Mouse (Mus musculus): Measurements from ENCODE around the gene Sspo. TPM values are rescaled to one million over a fixed set of nuclear protein-coding genes. Genes with fewer than 3 reads are reported as not detected.
A peak's percentile ranks its signal among the peaks of the same experiment; 100 is the strongest.

The Sspo gene
- 3.5 and 5.1 TPM in 2 replicates for total RNA-seq (2021)
- long read RNA-seq, partial matches to known transcripts: 6 of 10 reads
- long read RNA-seq, other reads (novel, unspliced or antisense): 4 of 10 reads

- DNase-seq: no peak
Measured at GRCm38 (mm10) chr6:48447929-48448328, at the start of gene Sspo. TSS of gene Sspo (plus strand) at chr6:48448229.

DNA sequence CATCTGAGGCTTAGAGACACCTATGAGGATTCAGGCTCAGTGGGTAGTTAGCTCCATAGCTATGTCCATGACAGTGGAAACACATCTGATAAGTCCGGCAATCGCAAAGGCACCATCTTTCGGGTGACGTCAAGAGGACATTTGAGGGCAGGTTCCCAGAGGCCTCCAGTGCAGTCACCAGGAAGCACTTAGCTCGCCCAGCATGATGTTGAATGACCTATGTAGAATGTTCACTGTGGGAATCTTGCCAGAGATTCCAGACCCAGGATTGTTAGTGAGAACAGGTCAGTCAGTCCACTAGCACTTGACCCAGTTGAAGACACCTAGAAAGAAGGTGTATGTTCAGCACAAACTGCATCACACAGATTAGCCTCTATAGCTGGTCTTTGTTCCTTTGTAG is 48.1 kb upstream of the Sspo start:
- DNase-seq: no peak

DNA sequence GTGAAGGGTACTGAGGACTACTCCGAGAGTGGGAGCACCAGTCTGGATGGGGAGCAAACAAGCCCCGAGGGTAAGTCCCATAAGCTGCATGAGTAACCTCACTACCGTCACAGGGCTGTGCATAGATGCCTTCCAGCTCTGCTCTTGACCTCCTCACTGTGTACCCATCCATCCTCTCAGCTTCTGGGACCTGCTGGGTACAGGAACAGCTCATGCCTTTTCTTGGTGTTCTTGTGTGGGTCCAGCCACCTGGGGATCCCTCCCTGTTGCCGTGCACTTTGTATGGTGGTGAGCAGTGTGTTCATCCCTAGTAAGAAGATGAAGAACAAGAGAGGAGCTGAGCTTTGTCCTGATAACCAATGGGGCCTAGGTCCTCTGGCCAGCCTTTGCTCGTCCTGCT is 44.0 kb upstream of the Sspo start:
- DNase-seq: no peak

DNA sequence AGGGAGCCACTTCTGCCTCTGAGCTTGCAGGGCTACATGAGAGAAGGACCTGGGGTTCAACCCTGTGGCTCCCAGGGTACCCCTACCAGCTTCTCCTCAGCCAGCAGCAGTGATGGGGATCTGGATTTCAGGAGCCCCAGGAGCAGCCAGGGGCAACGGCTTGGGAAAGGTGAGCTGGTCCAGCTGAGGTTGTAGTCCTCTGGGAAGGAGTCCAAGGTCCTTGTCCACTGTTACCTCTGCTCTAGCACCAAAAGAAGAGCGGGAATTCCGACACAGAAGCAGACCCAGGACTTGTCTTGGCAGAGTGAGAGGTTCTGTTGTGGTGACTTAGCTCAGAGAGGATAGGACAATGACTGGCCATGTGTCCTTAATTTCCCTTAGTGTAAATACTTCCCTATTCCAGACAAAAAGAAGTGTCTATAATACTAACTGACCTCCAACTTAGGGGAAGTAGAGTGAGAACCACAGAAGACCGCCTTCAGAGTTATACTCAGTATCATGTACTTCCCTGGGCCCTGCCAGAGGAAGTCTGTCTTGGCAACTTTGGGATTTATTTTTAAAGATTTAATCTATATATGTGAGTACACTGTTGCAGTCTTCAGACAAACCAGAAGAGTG is 38.2 kb upstream of the Sspo start:
- DNase-seq: no peak

DNA sequence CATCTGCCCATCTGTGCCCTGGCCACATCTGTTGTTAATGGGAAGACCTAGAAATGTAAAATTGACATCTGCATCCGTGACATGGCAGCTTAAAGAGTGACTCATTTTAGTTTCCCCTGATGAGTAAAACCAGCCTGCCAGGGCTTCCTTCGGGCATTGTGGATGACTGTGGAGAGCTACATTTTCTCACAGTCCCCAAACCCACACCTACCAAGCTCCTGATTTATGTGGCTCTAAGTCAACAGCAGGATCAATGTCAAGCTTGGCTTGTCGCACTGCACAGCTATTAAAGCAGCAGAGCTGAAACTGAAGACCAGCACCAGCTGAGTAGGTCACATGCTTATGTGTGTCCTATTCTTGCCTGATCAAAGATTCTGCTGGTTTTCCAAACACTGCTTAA is 37.5 kb upstream of the Sspo start:
- no peak for DNase-seq

GRCm38 (mm10) chr6:48411193-48412092 is 36.6 kb upstream of the Sspo start:
- no peak for DNase-seq

GRCm38 (mm10) chr6:48412147-48412546 is 35.9 kb upstream of the Sspo start:
- no peak for DNase-seq

- no peak for DNase-seq
Measured at GRCm38 (mm10) chr6:48412662-48413061, 35.4 kb upstream of the Sspo start.

- no peak for DNase-seq
Measured at GRCm38 (mm10) chr6:48413081-48413480, 34.9 kb upstream of the Sspo start.

DNA sequence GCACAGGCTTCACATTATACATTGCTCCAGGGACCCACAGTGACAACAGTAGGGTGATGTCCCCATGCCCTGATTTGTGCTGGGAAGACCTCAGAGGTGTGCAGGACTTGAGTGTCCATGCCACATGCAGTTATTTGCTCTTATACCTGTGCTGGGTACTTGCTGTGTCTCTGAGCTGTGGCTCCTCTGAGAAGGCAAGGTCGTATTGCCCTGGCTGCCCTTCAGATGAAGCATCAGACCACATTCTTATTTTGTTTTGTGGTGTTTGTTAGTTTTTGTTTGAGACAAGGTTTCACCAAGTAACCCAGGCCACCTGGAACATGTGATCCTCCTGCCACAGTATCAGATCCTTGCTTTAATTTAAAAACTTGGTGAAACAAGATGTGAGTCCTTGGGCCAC is 33.1 kb upstream of the Sspo start:
- no peak for DNase-seq

DNA sequence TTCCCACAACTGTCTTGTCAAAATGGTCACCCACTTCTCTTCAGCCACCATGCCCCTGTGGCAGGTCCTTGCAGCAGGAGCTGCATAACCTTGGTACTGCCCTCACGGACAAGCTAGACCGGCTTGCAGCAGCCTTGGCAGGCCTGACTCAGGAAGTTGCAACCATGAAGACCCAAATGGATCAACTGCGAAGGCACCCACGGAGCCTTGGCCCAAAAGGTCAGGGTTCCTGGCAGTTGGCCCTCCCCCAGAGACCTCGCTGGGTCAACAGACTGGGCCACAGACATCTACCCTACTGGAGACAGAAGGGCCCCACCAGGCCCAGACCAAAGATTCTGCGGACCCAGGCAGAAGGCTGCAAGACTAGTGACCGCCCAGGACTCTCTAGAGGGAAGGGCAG is 32.4 kb upstream of the Sspo start:
- peak; percentile 79 for DNase-seq

- DNase-seq: no peak
Measured at GRCm38 (mm10) chr6:48416486-48416885, 31.5 kb upstream of the Sspo start.

DNA sequence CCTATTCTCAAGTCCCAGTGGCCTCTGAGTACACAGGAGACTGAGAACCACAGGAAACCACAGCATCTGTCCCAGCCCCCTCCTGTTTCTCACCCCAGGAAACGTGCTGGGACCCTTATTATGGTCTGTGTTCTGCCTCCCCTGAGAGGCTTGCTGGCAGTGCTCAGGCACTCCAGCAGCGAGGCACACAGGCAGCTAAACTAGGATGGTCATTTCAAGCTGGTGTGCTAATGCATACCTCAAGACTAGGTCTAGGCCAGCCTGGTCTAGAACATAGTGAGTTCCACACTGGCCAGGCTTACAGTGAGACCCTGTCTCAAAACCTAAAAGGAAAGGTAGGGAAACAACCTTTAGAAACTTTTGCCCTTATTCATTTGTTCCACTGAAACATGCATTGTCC is 27.4 kb upstream of the Sspo start:
- DNase-seq: no peak

- no peak for DNase-seq
Measured at GRCm38 (mm10) chr6:48423336-48423735, 24.7 kb upstream of the Sspo start.

GRCm38 (mm10) chr6:48424074-48424473 is 24.0 kb upstream of the Sspo start:
- no peak for DNase-seq

DNA sequence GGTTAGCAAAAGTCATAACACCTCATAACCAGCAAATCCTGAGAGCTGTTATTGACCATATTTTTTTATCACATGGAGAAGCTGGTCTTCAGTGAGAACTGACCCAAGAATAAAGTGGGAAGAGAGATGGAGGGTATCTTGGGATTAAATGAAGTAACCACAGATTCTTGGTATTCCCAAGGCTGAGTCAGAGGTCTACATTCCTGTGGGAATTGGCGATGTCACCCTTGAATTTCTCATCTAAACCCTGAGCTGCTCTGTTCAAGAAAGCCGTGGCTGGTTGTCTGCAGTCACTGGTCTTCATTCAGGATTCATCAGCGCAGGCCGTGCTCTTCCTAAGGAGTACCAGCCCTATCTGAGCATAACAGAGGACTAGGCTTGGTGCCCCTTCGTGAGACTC is 21.1 kb upstream of the Sspo start:
- DNase-seq: no peak

DNA sequence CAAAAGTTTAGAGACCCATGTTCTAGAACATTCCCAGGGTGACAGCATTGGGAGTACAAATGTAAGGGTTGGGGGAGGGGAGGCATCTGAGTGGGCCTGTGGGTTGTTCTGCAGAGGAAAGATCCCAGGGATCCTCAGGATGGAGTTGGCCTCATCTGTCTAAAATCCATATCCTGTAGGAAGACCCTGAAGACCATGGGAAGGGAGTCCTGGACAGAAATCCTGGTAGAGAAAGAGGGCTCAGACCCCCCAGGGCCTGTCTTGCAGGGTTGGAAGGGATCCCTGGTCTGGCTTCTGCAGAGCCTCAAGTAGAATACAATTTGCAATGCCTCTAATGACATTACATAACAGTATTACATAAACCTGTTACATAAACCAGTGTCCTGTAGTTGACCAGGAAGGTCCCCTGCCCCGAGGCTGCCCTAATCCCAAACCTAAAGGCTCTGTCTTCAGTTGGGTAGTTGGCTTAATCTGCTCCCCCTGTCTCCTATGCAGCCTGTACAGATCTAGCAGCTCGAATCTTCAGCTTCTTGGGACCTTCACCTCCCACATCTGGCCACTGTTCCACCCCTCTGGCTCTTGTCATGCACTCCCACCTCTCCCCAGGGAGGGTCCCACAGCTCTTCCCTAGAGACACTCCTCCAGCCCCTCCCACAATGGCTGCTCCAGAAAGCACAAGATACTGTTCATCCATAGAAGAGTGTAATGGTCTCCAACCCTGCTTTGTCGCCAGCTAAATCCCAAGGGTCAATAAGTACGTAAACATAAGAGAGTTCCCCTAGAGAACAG is 19.1 kb upstream of the Sspo start:
- DNase-seq: no peak

- no peak for DNase-seq
Measured at GRCm38 (mm10) chr6:48430748-48431147, 17.3 kb upstream of the Sspo start.

- no peak for DNase-seq
Measured at GRCm38 (mm10) chr6:48432893-48433816, 14.9 kb upstream of the Sspo start.

DNA sequence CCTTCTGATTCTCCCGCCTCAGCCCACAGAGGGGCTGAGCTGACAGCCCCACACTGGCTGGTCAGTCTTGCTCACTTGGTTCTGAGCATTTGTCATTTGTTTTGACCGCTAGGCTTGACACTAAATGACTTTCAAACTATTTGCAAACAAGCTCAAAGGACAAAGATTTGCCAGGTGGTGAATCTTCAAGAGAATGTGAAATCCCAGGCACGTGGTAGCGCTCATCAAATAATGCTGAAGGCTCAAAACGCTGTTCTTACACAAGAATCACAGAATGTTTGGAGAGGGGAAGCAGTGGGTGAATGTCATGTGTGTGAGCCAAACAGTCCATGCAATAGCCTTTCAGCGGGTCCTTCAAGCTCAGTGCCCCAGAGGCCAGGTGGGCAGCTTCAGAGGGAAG is 13.4 kb upstream of the Sspo start:
- DNase-seq: no peak

GRCm38 (mm10) chr6:48435111-48435510 is 12.9 kb upstream of the Sspo start:
- DNase-seq: no peak

Measured in adrenal gland, postnatal 25 days (tissue).